Mouse (Mus musculus) MEL (cell line): ENCODE data around the gene Frmpd2.

Source experiments
- CTCF ChIP-seq, 3 experiments: IDR thresholded peaks in 2 of 3; conservative IDR thresholded peaks in 1 of 3; 2 replicates each; pipeline ENCODE4 v1.5.1; 2011 to 2012; ENCODE audit warnings: low read length in 3 of 3, low read depth in 2 of 3, mild to moderate bottlenecking in 2 of 3, improper control_type of control experiment in 1 of 3, inconsistent platforms in 1 of 3, mixed read lengths in 1 of 3, moderate library complexity in 1 of 3; ENCODE audit not compliant: control insufficient read depth in 1 of 3, insufficient read depth in 1 of 3, poor library complexity in 1 of 3, severe bottlenecking in 1 of 3
- EP300 ChIP-seq, 2 experiments: IDR thresholded peaks; 2 replicates each; pipeline ENCODE4 v1.6.1; 2011; ENCODE audit warnings: improper control_type of control experiment in 2 of 2, low read length in 2 of 2, low read depth in 1 of 2, mild to moderate bottlenecking in 1 of 2

- TF ChIP-seq CTCF (IDR thresholded peaks at IDR 0.05 in 2 of 3, conservative IDR thresholded peaks at IDR 0.05 in 1 of 3; ENCODE audit: control insufficient read depth in 1 of 3, insufficient read depth in 1 of 3, low read depth in 2 of 3, low read length in 3 of 3, poor library complexity in 1 of 3, severe bottlenecking in 1 of 3), result no peak
- TF ChIP-seq EP300 (IDR thresholded peaks at IDR 0.05; ENCODE audit: low read depth in 1 of 2, low read length in 2 of 2), result no peak
Measured at GRCm38 (mm10) chr14:33514756-33515285, 43.3 kb downstream of the Frmpd2 start.
